Mouse (Mus musculus): ENCODE data around the gene Gm42906. TPM values are rescaled to one million over a fixed set of nuclear protein-coding genes. Genes with fewer than 3 reads are reported as not detected.
A peak's percentile ranks its signal among the peaks of the same experiment; 100 is the strongest.

Gene Gm42906
- total RNA-seq, 2 experiments from 2014 or later, result 1.3 TPM; not detected in 1

DNA sequence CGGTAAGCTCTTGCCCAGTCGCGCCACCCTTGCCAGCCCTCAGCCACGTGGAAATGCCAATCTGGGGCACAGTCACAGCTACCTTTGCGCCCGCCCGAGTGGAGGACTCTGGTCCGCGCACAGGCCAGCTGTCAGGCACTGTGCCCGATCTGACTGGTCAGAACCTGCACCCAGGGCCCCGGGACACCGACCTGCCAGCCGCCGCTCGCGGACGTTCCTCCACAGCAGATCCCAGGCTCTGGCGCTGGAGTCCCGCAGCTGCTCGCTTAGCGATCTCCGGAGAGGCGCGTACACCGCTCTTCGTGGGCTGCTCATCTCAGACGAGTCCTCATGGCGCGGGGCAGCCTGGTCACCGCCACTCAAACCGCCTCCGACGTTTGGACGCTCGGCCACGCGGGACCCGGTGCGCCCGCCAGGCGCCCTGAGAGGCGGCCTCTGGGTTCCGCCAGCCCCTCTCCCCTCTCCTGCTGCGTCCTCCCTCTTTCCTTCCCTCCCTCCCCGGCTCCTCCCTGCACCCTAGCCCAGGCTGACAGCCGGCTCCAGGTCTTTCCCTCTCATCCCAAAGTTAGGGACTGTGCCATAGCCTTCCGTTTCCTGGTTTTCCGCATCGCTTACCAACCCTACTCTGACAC lies 194.4 kb downstream of the Gm42906 start, which contains the start of gene Stard13:
Stard13 (minus strand) TSS at position 437 of the 632 bp plus-strand sequence.
- DNase-seq (ENCODE audit: low spot score), result peak; percentile 21

DNA sequence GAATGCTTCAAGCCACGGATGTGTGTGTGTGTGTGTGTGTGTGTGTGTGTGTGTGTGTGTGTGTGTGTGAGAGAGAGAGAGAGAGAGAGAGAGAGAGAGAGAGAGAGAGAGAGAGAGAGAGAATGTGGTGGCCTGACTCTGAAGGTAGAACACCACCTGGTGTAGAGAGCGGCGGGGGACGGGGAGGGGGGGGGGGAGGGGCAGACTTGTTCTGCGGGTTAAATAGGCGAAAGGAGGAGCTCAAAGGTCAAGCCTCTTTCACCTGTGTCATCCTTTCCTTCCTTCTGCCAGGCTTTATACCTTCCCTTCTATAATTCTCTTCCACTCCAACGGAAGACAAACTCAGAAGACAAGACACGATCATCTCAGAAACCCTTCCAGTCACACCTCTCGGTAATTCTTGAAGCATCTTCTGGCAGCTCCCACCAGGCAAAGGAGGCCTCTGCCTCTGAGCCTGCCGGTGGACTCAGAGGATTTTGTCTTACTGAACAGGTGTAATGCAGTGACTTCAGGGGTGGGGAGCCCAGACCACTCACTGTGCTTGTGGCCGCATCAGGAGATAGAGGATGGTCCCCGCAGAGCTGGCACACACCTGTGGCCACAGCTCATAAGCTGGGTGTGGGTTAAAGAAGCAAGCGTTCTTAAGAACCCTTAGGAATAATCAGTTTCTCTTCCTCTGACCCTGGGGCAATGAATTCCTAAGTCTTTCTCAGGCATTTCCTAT lies 195.2 kb downstream of the Gm42906 start:
- no peak for DNase-seq (ENCODE audit: low spot score)

DNA sequence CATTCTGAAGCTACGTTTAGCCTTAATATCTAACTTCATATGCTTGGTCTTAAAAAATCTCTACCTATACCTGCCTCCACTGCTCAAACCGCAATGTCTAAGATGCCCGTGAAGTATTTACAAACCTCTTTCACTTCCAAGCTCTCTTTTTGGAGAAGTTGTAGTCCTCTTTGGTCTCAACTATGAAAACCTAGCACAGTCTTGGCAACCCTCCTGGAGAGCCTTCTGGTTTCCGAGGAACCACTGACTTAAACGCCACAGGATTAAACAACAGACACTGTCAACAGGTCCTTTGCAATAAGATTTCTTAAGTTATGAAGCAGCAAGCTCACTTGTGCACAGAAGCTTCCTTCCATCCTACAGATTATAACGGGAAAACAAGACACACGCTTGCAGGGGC lies 196.1 kb downstream of the Gm42906 start:
- DNase-seq (ENCODE audit: low spot score), result no peak

DNA sequence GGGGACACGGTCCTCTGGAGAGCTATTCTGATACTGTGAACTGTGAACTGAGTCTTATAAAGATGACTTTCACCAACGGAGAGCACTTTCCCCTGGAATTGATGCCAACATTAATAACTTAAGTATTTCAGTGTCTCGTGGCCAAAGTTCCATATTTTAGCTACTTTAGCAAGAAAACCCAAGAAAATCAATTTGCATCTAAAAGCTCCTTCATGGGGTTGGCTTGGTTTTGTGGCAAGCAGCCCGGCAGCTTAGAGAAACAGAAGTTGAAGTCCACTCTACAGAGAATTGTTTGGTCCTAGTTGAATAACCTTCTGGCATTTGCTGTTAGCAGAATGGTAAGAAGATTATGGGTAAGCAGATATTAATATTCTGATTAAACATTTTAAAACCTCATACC lies 196.6 kb downstream of the Gm42906 start:
- DNase-seq (ENCODE audit: low spot score), result peak; percentile 14

GRCm38 (mm10) chr5:151230427-151230826 lies 197.5 kb downstream of the Gm42906 start:
- DNase-seq (ENCODE audit: low spot score), result no peak

DNA sequence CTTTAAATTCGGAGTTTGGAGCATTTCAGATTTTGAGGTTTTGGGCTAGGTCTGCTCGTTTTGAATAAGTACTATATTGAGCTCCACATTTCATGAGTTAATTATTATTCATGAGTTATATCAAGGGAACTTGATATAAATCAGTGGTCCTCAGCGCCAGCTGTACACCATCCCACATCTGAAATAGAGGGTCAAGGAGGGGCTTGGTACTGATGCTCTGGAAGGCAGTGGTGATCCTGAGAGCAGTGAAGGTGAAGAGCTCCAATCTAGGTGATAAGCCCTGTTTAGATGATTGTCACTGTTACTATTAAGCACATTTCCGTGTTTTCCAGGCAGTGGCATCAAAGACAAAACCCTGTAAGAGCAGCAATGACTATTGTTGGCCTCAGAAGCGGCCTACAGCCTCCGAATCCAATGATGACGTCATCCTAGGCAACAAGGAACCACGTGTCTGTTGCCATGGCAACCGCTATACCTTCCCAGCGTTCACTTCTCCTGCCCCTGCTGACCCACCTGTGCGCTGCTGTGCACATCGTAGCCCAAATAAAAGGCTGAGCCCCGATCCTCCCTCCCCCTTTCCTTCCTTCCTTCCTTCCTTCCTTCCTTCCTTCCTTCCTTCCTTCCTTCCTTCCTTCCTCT lies 199.5 kb downstream of the Gm42906 start:
- DNase-seq (ENCODE audit: low spot score), result no peak

DNA sequence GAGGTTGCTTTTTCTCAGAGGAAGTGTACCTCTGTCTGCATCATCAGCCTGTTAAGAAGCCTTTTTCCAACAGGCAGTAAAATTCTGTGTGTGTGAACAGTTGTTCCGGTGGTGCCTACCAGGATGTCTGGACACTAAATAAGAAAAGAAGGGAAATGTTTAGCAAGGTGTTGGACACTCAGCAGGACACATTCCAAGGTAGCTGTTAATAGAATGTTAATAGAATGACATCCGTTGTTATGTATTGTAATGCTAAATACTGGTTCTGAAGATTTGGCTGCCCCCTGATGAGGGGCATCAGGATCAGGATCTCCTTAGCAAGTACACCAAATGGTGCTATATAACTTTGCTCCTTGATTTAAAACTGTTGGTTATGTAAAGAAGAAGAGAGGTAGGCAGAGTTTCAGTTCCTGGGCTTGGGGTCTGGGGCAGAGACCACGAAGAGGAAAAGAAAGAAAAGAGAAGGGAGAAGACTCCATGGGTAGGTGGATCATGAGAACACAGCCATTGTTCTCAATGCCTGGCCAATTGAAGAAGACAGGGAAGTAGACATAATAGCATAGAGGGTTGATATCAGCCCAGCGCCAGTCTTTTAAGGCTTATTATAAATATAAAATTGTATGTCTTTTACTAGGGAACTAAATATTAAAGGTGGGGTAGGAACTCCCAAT lies 204.1 kb downstream of the Gm42906 start:
- no peak for DNase-seq (ENCODE audit: low spot score)

DNA sequence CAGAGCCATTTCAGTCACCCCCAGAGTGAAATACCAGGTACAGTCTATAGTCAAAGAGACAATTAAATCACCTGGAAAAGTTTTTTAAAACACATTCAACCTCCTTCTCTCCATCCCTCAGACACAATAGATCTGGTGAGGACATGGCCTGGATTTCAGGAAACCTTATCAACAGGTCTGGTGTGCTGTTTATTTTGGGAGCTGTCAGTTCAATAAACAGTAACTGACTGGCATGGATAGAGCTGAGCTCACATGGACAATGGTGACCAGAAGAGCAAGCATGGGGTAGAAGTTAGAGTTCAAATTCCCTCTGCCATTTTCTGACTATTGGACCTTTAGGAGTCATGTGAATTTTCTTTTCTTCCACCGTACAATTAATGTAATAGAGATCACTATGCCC lies 205.2 kb downstream of the Gm42906 start:
- DNase-seq (ENCODE audit: low spot score), result no peak

DNA sequence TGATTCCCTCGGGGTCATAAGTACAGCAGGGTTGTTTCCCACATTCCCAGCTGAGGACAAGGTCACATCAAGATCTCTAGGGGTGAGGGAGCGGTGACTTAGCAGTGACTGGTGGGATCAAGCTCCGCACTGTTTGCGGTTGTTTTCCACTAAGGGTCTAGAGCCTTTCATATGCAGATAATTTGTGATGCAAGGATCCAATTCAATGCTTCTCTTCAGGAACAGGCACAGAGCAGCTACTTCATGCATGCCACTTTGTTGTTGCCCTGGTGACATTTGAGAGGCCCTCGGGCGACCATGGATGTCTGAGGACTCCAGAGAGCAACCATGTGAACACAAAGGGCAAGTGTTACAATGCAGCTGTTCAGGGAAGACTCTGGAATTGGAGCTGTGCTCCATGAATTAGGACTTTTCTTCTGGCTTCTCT lies 209.3 kb downstream of the Gm42906 start:
- no peak for DNase-seq (ENCODE audit: low spot score)

DNA sequence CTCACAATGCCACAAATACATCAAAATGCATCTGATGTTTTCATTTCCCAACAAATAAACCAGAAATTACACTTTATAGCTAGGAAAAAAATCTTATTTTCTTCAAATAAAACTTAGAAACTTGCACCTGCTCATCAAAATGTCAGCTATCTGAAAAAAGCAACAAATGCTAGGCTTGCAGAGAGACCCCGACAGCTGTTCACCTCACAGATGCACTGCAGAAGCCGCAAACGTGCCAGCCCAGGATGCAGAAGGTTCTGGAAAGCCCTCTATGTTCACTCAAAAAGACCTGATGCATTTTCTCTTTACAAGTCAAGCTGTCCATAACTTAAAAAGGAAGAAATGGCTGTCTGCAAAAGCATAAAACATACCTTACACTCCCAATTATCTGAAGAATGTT lies 214.9 kb downstream of the Gm42906 start:
- no peak for DNase-seq (ENCODE audit: low spot score)

DNA sequence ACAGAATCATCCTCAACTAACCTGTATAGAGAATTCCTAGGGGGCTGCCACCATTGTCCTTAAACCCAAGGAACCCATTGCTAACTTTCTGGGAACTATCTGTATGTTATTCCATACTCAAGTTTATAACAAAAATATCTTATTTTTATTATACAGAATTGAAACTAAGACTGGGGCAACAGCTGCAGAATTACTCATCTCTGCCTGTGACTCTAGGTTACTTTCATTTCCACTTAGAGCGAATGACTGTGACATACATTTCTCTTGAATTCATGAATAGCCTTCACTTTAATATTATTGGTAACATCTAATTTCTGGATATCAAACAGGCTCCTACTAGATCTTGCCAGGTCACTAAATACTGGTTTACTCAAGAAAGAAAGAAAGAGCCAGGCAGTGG lies 217.1 kb downstream of the Gm42906 start:
- no peak for DNase-seq (ENCODE audit: low spot score)

DNA sequence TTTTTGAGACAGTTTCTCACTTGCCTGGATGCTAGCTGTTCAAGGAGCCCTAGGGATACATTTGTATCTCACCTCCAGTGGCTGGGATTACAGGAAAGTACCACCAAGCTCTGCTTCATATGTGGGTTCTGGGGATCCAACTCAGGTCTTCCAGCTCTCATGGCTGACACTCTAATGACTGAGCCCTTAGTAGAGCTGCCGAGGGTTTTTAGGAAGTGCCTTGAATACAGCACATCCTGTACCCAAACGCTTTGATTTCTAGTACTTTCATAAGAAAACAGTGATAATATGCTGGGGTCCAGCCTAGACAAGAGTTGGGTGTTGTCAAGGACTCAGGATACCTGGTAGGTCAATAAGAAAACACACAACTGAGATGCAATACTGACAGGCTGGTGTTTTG lies 217.9 kb downstream of the Gm42906 start:
- no peak for DNase-seq (ENCODE audit: low spot score)

DNA sequence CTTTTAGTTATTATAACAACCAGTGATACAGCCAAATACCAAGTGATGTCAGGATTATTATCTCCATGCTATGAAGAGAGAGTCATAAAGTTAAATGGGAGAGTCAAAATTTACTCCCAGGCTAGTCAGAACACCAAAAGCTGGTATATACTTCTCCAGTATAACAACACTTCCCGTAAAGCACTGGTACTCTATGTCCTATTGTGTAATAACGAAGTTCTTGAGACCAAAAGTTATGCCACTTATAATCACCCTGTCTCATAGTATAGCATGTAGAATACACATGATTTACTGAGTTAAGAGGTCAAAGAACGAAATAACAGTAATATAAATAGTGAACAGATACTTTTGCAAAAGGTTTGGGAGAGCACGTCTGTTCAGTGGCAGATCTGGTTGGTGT lies 222.9 kb downstream of the Gm42906 start:
- DNase-seq (ENCODE audit: low spot score), result no peak

- no peak for DNase-seq (ENCODE audit: low spot score)
Observed at GRCm38 (mm10) chr5:151202925-151203324, 225.0 kb downstream of the Gm42906 start.

DNA sequence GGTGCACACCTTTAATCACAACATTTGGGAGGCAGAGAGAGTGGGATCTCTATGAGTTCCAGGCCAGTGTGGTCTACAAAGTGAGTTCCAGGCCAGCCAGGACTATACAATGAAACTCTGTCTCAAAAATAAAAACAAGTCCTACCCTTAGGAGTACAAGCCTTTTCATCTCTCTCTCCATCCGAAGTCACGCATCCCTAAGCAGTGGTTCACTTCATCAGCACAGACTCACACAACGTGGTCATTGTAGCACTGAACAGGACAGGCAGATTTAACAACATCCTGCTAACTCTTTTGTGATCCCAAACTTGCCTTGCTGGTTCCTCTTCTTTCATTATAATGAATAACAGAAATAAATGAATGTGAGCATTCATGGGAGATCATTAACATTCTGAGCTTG lies 226.7 kb downstream of the Gm42906 start:
- no peak for DNase-seq (ENCODE audit: low spot score)

- DNase-seq (ENCODE audit: low spot score), result no peak
Observed at GRCm38 (mm10) chr5:151199235-151199634, 228.7 kb downstream of the Gm42906 start.

- DNase-seq (ENCODE audit: low spot score), result no peak
Observed at GRCm38 (mm10) chr5:151196603-151197272, 231.2 kb downstream of the Gm42906 start.

- no peak for DNase-seq (ENCODE audit: low spot score)
Observed at GRCm38 (mm10) chr5:151193885-151194520, 234.0 kb downstream of the Gm42906 start.

DNA sequence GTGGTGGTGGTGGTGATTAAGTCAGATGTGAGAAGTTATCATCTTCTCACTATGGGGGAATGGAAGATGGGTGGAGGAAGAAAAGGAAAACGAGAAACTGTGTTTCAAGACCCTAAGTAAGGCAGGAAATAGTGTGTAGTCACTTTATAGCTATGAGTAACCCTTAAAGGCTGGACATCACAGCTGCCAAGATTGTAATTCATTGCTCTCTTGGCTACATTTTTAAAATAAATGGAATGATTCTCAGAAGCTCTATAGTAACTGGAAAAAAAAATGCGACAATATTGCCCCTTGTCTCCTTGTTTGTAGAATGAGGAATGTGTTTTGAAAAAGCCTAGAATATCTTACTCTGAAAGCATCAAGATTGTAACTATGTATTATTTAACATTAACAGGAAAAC lies 235.7 kb downstream of the Gm42906 start:
- DNase-seq (ENCODE audit: low spot score), result no peak

DNA sequence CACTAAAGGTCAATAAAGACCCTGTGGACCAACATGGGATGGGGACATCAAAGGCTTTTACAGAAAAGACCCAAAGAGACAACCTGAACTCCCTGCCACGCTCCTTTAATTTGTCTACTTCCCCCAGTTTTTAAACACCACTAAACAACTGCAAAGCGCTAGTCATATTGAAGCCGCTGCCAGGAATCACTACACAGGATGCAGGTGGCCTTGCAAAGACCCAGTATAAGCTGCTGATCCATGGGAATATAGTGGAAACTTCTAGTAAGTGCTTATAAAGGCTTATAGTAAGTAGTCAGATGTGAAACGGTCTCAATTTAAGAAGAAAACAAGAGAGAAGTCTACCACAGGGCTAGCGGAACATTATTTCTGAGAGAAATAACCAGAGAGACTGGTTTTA lies 237.2 kb downstream of the Gm42906 start:
- DNase-seq (ENCODE audit: low spot score), result no peak

DNA sequence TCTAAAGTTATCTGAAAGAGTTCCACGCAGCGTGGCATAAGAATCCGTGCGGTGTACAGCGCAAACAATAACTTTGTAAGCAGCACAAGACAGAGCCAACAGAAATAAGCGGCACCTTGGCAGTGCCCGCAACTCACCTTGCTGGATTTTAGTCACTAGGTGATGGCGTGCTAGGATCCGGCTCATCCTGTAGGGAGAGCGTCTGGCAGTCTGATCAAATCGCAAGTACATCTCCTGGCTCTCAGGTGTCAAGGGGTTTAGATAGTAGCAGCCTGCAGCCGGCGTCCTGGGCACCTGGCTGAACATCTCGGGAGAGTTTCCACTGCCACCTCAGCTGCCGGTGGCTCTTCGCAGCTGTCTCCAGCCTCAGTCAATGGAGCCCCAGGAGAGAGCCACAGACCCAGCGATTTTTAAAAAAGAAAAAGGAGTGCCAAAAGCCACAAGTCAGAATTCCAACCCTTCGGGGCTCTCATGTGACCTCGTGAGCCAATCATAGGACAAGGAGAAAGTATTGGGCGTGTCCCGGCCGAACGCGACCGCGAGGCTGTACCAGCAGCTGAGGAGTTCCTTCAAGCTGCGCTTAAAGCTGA lies 238.1 kb downstream of the Gm42906 start:
- DNase-seq (ENCODE audit: low spot score), result peak; percentile 68
